Mouse (Mus musculus): ENCODE data around the gene Slc2a4.
A peak's percentile ranks its signal among the peaks of the same experiment; 100 is the strongest.
"Not testable (repeated sequence)": the region's sequence is repeated elsewhere in the genome, so short reads cannot be mapped to it uniquely, and the experiment has no call there.

Gene Slc2a4

GRCm38 (mm10) chr11:69938401-69938979 is 9.5 kb downstream of the Slc2a4 start:
- no peak for DNase-seq

GRCm38 (mm10) chr11:69937834-69938233 is 10.2 kb downstream of the Slc2a4 start:
- no peak for DNase-seq

GRCm38 (mm10) chr11:69937385-69937784 is 10.6 kb downstream of the Slc2a4 start:
- no peak for DNase-seq

GRCm38 (mm10) chr11:69936714-69937347 is 11.2 kb downstream of the Slc2a4 start:
- no peak for DNase-seq

GRCm38 (mm10) chr11:69936156-69936555 is 11.8 kb downstream of the Slc2a4 start:
- no peak for DNase-seq

- DNase-seq, result peak; percentile 91 to 93
Measured at GRCm38 (mm10) chr11:69935137-69935879, 12.7 kb downstream of the Slc2a4 start, which contains the start of gene Ybx2. Gene Ybx2, plus strand, starts transcription at chr11:69935796.

GRCm38 (mm10) chr11:69934681-69935080 is 13.3 kb downstream of the Slc2a4 start:
- no peak for DNase-seq

GRCm38 (mm10) chr11:69934169-69934568 is 13.8 kb downstream of the Slc2a4 start:
- peak; percentile 89 to 93 for DNase-seq

- no peak for DNase-seq
Measured at GRCm38 (mm10) chr11:69933066-69933465, 14.9 kb downstream of the Slc2a4 start.

GRCm38 (mm10) chr11:69932254-69932653 is 15.7 kb downstream of the Slc2a4 start:
- peak in 1 of 2 experiments; percentile 40 for DNase-seq

GRCm38 (mm10) chr11:69931769-69932168 is 16.2 kb downstream of the Slc2a4 start:
- no peak for DNase-seq

GRCm38 (mm10) chr11:69930967-69931537 is 16.9 kb downstream of the Slc2a4 start:
- no peak for DNase-seq

GRCm38 (mm10) chr11:69930176-69930575 is 17.8 kb downstream of the Slc2a4 start:
- DNase-seq, result not testable (repeated sequence)

GRCm38 (mm10) chr11:69929712-69930111 is 18.3 kb downstream of the Slc2a4 start:
- DNase-seq, result no peak

- no peak for DNase-seq
Measured at GRCm38 (mm10) chr11:69927501-69927900, 20.5 kb downstream of the Slc2a4 start.

GRCm38 (mm10) chr11:69922796-69923195 is 25.2 kb downstream of the Slc2a4 start:
- no peak for DNase-seq

- DNase-seq, result no peak
Measured at GRCm38 (mm10) chr11:69922012-69922756, 25.8 kb downstream of the Slc2a4 start.

GRCm38 (mm10) chr11:69921114-69922011 is 26.6 kb downstream of the Slc2a4 start, which contains the start of gene Eif5a:
Gene Eif5a, minus strand, starts transcription at chr11:69921958.
- peak; percentile 100 for DNase-seq

GRCm38 (mm10) chr11:69920266-69921031 is 27.5 kb downstream of the Slc2a4 start:
- no peak for DNase-seq

GRCm38 (mm10) chr11:69919661-69920265 is 28.2 kb downstream of the Slc2a4 start:
- peak; percentile 55 to 74 for DNase-seq
